Mouse (Mus musculus): ENCODE measurements at regions not wholly inside any gene's neighbourhood (a gene's known extent, or its start where the extent isn't known, plus 50 kb on each side); places are given as distances from the start of the nearest gene placed in this dataset.
"Not testable (repeated sequence)": the region's sequence is repeated elsewhere in the genome, so short reads cannot be mapped to it uniquely, and the experiment has no call there.

- ATAC-seq (replicated peaks; ENCODE audit: poor library complexity, severe bottlenecking): no peak
Observed at GRCm38 (mm10) chr10:45852688-45853087, 275.1 kb downstream of the Hace1 start.

DNA sequence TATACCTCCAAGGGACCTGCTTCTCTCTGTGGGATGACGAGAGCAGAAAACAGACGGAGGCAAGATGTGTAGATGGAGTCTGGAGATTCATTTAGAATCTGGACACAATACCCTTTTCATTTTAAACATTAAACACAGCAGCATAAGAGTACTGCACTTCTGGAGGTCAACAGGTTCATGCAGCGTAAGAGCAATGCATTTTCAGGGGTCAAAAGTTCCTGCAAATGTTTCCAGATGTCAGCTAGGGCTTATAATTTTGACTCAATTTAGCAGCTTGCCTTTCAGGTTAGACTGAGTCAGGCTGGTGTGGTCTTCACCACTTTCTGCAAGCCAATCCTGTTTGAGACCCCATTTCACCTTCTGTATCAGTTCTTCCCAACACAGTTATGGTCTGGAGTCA, 277.9 kb downstream of the Hace1 start:
- no peak for ATAC-seq (replicated peaks; ENCODE audit: poor library complexity, severe bottlenecking)

- peak; percentile 62 for ATAC-seq (replicated peaks; ENCODE audit: poor library complexity, severe bottlenecking)
Observed at GRCm38 (mm10) chr10:45859137-45859536, 281.5 kb downstream of the Hace1 start.

DNA sequence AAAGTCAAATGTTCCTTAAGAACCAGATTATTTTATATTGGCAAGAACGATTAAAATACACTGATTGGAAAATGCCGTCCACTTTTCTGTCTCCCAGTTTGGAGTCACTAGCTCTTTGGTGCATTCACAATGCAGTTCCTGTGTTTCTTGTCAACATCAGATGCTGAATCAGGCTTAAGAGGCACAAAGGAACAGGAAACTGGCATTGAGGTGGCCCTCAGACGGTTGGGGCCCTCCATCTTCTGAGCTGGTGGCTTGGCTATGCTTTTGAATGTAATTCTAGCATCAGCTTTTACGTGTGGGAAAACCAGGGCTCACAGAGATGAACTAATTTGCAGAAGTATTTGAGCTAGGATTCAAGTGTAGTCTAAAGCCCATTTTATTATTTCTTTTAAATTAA, 282.3 kb downstream of the Hace1 start:
- ATAC-seq (replicated peaks; ENCODE audit: poor library complexity, severe bottlenecking): no peak

- ATAC-seq (replicated peaks; ENCODE audit: poor library complexity, severe bottlenecking): no peak
Observed at GRCm38 (mm10) chr10:45860696-45861095, 283.1 kb downstream of the Hace1 start.

DNA sequence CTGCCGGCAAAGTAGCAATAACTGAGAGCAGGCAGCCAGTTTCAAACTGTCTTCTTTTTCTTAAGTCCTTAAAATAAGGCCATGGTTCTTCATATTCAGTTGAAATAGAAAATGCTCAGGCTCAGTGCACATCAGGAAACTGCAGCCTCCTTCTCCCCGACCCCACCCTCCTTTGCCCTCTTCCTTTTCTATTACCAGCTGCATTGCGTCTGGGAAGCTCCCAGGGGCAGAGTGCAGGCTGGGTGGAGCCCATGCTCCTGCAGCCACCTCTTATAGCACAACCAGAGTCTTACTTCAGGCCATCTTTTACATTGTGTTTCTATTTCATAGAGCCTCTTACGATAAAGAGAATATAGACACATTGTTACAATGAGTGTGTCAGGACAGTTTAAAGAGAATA, 288.2 kb downstream of the Hace1 start:
- no peak for ATAC-seq (replicated peaks; ENCODE audit: poor library complexity, severe bottlenecking)

GRCm38 (mm10) chr10:45866860-45867259, 289.2 kb downstream of the Hace1 start:
- ATAC-seq (replicated peaks; ENCODE audit: poor library complexity, severe bottlenecking): peak; percentile 63

GRCm38 (mm10) chr10:45871028-45871427, 293.4 kb downstream of the Hace1 start:
- ATAC-seq (replicated peaks; ENCODE audit: poor library complexity, severe bottlenecking): no peak

DNA sequence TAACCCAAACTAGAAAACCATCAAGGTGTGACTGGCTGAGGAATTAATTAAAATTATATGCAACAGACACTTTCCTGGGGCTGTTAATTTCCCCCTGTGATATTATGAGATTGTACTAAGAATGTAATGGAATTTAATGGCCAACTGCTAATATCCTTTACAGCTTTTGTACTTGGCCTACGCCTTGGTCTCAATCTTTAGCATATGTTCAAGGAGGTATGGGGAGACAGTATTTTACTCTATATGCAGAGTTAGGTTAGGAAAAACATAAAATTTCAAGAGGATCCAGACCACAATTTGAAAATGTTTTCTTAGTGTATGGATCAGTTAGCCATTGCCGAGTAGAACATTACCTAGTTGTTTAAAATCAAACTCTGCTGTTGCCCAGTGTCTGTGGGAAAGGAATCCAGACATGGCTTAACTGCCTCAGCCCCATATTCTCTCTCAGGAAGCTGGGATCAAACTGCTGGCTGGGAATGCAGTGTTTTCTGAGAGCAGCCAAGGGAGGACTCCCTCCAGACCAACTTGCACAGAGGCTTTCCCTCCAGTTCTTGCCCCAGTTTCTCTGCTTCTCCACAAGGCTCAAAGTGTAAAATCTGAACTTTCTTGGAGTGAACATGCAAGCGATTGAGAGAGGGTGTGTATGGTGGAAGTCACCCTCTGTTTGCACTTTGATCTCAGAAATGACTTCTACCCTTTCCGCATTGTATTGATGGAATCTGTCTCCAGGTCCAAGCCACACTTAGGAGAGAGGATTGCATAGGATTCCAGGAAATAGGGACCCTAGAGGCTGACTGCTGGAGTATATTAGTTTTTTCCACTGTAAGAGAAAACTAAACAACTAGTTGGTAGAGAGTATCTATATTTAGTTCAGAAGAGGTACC, 294.6 kb downstream of the Hace1 start:
- no peak for ATAC-seq (replicated peaks; ENCODE audit: poor library complexity, severe bottlenecking)

- ATAC-seq (replicated peaks; ENCODE audit: poor library complexity, severe bottlenecking): no peak
Observed at GRCm38 (mm10) chr10:45873805-45874780, 296.5 kb downstream of the Hace1 start.

DNA sequence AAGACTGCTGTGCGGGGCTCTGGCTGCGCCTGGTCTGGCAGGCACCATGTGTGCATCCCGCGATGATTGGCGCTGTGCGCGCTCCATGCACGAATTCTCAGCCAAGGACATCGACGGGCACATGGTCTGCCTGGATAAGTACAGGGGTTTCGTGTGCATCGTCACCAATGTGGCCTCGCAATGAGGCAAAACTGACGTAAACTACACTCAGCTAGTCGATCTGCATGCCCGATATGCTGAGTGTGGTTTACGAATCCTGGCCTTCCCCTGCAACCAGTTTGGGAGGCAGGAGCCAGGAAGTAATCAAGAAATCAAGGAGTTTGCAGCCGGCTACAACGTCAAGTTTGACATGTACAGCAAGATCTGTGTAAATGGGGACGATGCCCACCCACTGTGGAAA, 297.7 kb downstream of the Hace1 start:
- ATAC-seq (replicated peaks; ENCODE audit: poor library complexity, severe bottlenecking): not testable (repeated sequence)

DNA sequence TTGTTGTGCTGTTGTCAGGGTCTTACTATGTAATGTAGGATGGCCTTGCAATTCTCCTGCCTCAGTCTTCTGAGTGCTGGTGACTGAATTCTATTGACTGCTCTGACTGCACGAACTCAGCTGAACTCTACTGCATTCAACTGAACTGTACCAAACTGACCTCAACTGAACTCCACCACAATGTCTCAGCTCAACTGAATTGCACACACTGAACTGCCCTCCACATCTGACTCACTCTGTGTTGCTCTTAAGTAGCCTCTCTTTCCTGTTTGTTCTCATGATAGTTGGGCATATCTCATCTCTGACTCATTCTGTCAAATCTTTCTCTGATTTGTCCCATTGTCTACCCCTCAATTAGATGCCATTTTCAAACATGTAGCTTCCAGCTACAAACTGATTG, 306.1 kb downstream of the Hace1 start:
- no peak for ATAC-seq (replicated peaks; ENCODE audit: poor library complexity, severe bottlenecking)

DNA sequence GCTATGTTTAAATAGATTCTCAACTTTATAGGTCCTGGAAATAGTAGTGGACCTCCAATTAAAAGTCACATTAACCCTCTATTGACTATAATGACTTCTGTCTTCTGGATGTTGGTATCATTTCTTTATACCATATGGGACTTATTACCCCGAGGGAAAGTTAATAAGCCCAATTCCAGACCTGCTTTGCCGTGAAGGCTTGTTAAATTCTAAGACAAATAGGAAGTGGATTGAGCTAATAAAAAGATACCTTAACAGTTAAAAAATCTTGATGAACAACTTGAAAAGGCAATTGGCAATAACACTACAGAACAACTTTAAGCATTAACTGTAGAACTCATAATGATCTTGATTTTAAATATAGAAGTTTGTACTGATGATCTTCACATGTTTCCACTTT, 309.0 kb downstream of the Hace1 start:
- ATAC-seq (replicated peaks; ENCODE audit: poor library complexity, severe bottlenecking): no peak

DNA sequence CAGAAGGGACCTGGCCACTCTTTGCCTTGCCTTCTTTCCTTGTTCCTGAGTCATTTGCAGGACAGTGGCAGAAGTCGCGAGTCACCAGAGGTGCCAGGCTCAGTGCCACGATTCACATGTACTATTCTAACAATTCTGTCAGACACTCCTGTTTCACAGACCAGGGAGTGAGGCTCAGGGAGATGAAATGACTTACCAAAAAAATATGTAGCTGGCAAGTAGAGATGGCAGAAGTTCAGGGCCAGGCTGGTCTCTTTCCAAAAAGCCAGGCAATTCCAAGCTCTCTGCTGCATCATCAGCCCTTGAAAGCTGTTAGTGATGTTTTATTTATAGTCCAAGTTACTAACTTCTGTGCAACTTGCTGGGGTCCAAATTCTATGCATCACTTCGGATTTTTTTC, 311.2 kb downstream of the Hace1 start:
- ATAC-seq (replicated peaks; ENCODE audit: poor library complexity, severe bottlenecking): no peak

DNA sequence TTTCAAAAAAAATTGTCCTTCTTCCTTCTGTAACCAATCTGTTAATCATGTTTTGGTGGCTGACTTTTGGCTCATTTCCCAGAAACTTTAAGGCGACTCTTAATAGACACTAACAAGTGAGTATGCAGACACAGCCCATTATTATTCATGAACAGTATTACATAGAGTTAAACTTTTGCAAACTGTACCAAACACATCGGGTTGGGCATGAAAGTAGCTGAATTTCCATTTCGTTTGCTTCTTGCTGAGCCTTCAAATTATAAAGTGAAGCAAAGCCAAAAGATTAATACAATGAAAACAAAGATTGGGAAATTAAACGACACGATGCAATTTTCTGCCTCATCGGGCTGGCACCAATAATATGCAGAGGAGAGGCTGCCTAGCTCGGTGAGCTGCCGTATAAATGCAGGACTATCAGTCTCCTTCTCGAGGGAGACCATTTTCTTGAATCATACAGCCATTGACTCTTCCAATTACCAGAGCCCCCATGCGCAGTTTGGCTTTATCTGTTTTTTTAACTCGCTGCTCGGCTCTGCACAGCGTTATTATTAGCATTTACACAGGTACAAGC, 311.8 kb downstream of the Hace1 start:
- no peak for ATAC-seq (replicated peaks; ENCODE audit: poor library complexity, severe bottlenecking)

DNA sequence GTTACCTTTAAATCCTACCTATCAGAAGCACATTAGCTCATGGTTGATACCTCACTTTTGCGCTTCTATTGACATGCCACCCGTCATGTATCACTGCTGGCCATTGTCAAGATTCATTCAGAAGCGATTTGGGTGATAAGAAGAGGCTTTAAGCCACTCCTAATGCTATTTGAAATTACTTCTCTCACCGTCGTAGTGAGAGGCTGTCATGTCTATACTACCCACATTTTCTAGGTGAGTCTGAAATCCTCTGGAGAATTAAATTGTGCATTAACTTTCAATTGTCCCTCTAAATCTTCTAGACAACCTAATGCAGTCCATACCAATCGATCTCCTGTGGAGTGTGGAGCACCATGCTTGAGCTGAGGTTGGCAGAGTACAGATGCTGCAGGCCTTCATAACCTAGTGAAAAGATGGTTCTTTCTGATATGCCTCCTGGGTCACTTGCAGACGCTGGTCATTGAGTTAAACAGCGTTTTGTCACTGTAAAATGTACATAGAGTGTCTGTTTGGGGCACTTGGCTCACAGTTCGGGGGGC, 312.5 kb downstream of the Hace1 start:
- no peak for ATAC-seq (replicated peaks; ENCODE audit: poor library complexity, severe bottlenecking)

DNA sequence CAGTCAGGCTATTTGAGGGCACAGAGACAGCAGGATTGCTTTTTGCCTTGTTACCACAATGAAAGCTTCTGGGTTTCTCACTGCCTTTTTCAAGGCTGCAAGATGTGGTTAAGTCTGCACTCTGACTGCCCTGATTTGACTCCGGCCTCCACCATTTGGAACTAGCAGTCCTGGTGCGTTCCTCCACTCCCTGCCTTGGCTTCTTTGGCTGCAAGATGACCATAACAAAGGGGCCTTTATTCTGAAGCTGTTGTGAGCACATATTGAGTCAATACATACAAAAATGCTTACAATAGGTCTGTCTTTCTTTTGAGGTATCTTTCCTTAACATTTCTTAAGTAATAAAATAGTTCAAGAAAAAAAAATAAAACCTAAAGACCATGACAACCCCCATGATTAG, 314.8 kb downstream of the Hace1 start:
- no peak for ATAC-seq (replicated peaks; ENCODE audit: poor library complexity, severe bottlenecking)

- no peak for ATAC-seq (replicated peaks; ENCODE audit: poor library complexity, severe bottlenecking)
Observed at GRCm38 (mm10) chr10:45893894-45894831, 316.5 kb downstream of the Hace1 start.

DNA sequence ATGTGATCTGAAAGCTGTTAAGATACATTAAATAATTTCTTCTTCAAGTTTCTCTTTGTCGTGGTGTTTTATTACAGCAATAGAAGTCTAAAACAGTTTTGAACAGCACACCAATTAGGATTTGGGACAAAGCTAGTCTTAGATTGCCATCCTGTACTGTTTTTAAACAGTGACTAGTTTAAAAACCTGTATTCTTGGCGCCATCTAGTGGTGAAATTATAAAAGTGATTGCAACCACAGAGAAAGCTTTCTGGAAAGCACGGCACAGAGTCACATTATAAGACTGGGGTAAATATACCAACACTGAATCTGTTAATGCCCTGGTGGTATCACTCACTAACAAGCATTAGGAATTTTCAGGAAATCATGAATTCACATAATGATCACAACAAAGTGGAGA, 339.3 kb downstream of the Hace1 start:
- ATAC-seq (replicated peaks; ENCODE audit: poor library complexity, severe bottlenecking): peak; percentile 56

- no peak for ATAC-seq (replicated peaks; ENCODE audit: poor library complexity, severe bottlenecking)
Observed at GRCm38 (mm10) chr10:45925746-45926145, 348.1 kb downstream of the Hace1 start.
